Mouse (Mus musculus) testis, postnatal 10 days (tissue): Measurements from ENCODE around the gene Fbxl17.

Experiments
- DNase-seq: peaks from one replicate; pipeline ENCODE4 v3.0.0; 2021; ENCODE audit warnings: low spot score

Fbxl17 gene

GRCm38 (mm10) chr17:63095017-63095416, 404.8 kb downstream of the Fbxl17 start:
- no peak for DNase-seq

- no peak for DNase-seq
These were observed 406.6 kb downstream of the Fbxl17 start for GRCm38 (mm10) chr17:63093184-63093583.

GRCm38 (mm10) chr17:63092774-63093173, 407.0 kb downstream of the Fbxl17 start:
- no peak for DNase-seq

GRCm38 (mm10) chr17:63090112-63090511, 409.7 kb downstream of the Fbxl17 start:
- no peak for DNase-seq

- DNase-seq, result no peak
These were observed 412.6 kb downstream of the Fbxl17 start for GRCm38 (mm10) chr17:63087265-63087664.

GRCm38 (mm10) chr17:63086526-63086925, 413.3 kb downstream of the Fbxl17 start:
- DNase-seq, result no peak

- DNase-seq, result no peak
These were observed 414.6 kb downstream of the Fbxl17 start for GRCm38 (mm10) chr17:63085227-63085626.

- no peak for DNase-seq
These were observed 420.7 kb downstream of the Fbxl17 start for GRCm38 (mm10) chr17:63079087-63079486.

GRCm38 (mm10) chr17:63077509-63077908, 422.3 kb downstream of the Fbxl17 start:
- DNase-seq, result no peak

- DNase-seq, result no peak
These were observed 423.2 kb downstream of the Fbxl17 start for GRCm38 (mm10) chr17:63076661-63077060.

GRCm38 (mm10) chr17:63076037-63076426, 423.8 kb downstream of the Fbxl17 start:
- no peak for DNase-seq

- DNase-seq, result no peak
These were observed 424.5 kb downstream of the Fbxl17 start for GRCm38 (mm10) chr17:63075091-63076036.

- DNase-seq, result no peak
These were observed 426.5 kb downstream of the Fbxl17 start for GRCm38 (mm10) chr17:63073342-63073741.

- no peak for DNase-seq
These were observed 428.5 kb downstream of the Fbxl17 start for GRCm38 (mm10) chr17:63071134-63071923.

- DNase-seq, result no peak
These were observed 429.6 kb downstream of the Fbxl17 start for GRCm38 (mm10) chr17:63070161-63070761.

- DNase-seq, result no peak
These were observed 437.0 kb downstream of the Fbxl17 start for GRCm38 (mm10) chr17:63062785-63063184.

GRCm38 (mm10) chr17:63061786-63062185, 438.0 kb downstream of the Fbxl17 start:
- DNase-seq, result no peak

GRCm38 (mm10) chr17:63060814-63061213, 439.0 kb downstream of the Fbxl17 start:
- no peak for DNase-seq

GRCm38 (mm10) chr17:63057740-63058388, 442.0 kb downstream of the Fbxl17 start:
- no peak for DNase-seq

GRCm38 (mm10) chr17:63056976-63057375, 442.8 kb downstream of the Fbxl17 start:
- DNase-seq, result no peak

GRCm38 (mm10) chr17:63053311-63053710, 446.5 kb downstream of the Fbxl17 start:
- DNase-seq, result no peak

- DNase-seq, result no peak
These were observed 453.4 kb downstream of the Fbxl17 start for GRCm38 (mm10) chr17:63046401-63046800.
